Mouse (Mus musculus) stomach, embryonic 15.5 days (tissue): Measurements from ENCODE around the gene Ctdsp2. TPM values are rescaled to one million over a fixed set of nuclear protein-coding genes. Genes with fewer than 3 reads are reported as not detected.

ENCODE experiments used
- ATAC-seq: fragments of 200-750 bp; cut with Nextera tagmentation; 2 replicates; pipeline ENCODE4 v1.8.0; 2017; ENCODE audit warnings: low read depth, moderate number of reproducible peaks, moderate TSS enrichment; ENCODE audit not compliant: insufficient read depth, low FRiP score
- H3K27ac ChIP-seq: fragments of 300-500 bp; sonication (generic); 2 replicates; pipeline ENCODE4 v1.5.1; 2015; ENCODE audit warnings: mild to moderate bottlenecking, inconsistent platforms
- H3K27me3 ChIP-seq: fragments of 300-500 bp; sonication (generic); replicated peaks from 2 replicates; pipeline ENCODE4 v1.6.1; 2015; ENCODE audit warnings: inconsistent platforms
- H3K36me3 ChIP-seq: fragments of 300-500 bp; sonication (generic); 2 replicates; pipeline ENCODE4 v1.6.1; 2015; ENCODE audit warnings: inconsistent platforms
- H3K4me1 ChIP-seq: fragments of 300-500 bp; sonication (generic); 2 replicates; pipeline ENCODE4 v1.6.1; 2015; ENCODE audit warnings: inconsistent platforms
- H3K4me2 ChIP-seq: fragments of 300-500 bp; sonication (generic); 2 replicates; pipeline ENCODE4 v1.6.1; 2015; ENCODE audit warnings: mild to moderate bottlenecking, inconsistent platforms
- H3K4me3 ChIP-seq: fragments of 300-500 bp; sonication (generic); replicated peaks from 2 replicates; pipeline ENCODE4 v1.5.1; 2015; ENCODE audit warnings: inconsistent platforms
- H3K9ac ChIP-seq: fragments of 300-500 bp; sonication (generic); 2 replicates; pipeline ENCODE4 v1.6.1; 2015; ENCODE audit warnings: inconsistent platforms
- H3K9me3 ChIP-seq: fragments of 300-500 bp; sonication (generic); 2 replicates; pipeline ENCODE4 v1.6.1; 2016; ENCODE audit warnings: inconsistent platforms
- WGBS: fragments of 180-500 bp; shearing (Covaris S2); methylation state at CpG from one replicate; pipeline ENCODE4 v1.1.7; 2015; 5-methylcytosine and 5-hydroxymethylcytosine counted together
- polyA plus RNA-seq: library from polyadenylated mRNA; unstranded; fragments of >200 nt; fragmentation: Nextera tagmentation; extraction: Ambion mirVana; gene quantifications from 2 replicates; pipeline ENCODE4 v1.2.1, GENCODE M21; 2015

Ctdsp2 gene
- polyA plus RNA-seq, 1 experiment from 2014 or later, result 57.0 TPM

DNA sequence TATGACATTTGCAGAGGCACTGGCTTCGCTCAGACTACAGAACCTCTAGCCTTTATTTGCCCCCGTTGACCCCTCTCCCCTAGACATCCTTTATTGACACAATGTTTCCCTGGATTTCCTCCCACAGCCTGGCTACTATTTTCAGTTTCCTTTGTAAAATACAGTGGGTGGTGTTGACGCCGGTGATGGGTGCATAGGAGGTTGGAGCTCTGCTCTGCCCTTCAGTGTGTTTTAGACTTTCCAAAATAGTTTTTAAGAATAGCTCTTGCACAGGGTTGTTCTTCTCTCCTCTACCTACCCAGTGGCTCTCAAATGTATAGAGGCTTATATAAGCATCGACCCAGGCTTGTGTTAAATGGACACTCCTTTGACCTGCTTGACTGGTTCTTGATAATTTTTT, 28.7 kb upstream of the Ctdsp2 start:
- no peaks in the 10 kb centered on the region for H3K27me3 ChIP-seq
- no peak overlapping the region for H3K9ac ChIP-seq
- no peak overlapping the region for H3K4me3 ChIP-seq
- 59% methylated on average over 5 of the region's 5 CpGs for WGBS
- H3K4me2 ChIP-seq, result no peak overlapping the region
- H3K4me1 ChIP-seq, result peaks cover 9% of the 10 kb centered on the region
- H3K27ac ChIP-seq, result no peak overlapping the region
- H3K9me3 ChIP-seq, result no peaks in the 10 kb centered on the region
- H3K36me3 ChIP-seq, result no peaks in the 10 kb centered on the region
- ATAC-seq, result no peak

DNA sequence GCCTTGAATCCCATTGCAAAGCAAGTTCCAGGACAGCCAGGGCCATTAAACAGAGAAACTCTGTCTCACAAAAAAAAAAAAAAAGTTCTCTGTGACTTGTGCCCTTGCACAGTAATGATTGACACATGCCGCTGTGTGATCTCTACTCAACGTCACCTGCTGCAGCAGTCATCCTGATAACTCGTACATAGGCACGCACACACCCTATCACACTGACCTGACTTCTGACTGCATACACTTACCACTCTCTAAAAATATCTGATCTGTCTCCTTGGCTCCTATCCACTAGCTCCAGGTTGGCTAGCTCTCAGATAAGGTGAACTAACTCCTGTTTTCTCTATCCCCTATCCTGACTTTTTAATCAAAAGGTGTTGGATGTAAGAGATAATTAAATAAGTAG, 27.9 kb upstream of the Ctdsp2 start:
- 70% methylated on average over 4 of the region's 4 CpGs for WGBS
- no peaks in the 10 kb centered on the region for H3K27me3 ChIP-seq
- no peak overlapping the region for H3K4me3 ChIP-seq
- no peaks in the 10 kb centered on the region for H3K9me3 ChIP-seq
- ATAC-seq, result no peak
- no peaks in the 10 kb centered on the region for H3K36me3 ChIP-seq
- peaks cover 9% of the 10 kb centered on the region for H3K4me1 ChIP-seq
- no peak overlapping the region for H3K4me2 ChIP-seq
- no peak overlapping the region for H3K27ac ChIP-seq
- H3K9ac ChIP-seq, result no peak overlapping the region

DNA sequence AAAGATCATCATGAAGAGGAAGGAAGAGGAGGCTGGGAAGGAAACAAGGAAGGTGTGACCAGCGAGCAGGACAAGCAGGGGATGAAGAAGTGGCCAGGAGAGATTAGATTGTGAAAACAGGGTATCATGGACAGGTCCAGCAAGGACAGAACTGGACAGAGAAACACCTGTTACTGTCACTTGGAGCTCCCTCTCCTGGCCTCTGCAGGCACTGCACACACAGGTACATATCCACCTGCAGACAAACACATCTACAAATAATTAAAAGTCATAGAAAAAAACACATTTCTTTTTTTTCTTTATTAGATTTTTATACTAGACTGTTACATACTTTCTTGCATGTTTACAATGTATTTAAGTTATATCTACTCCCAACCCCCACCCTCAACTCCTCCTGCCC, 26.1 kb upstream of the Ctdsp2 start:
- Histone ChIP-seq H3K4me1 (peaks cover 21% of the 10 kb centered on the region), H3K9me3 (no peaks in the 10 kb centered on the region), H3K4me3 (no peak overlapping the region), H3K27ac (no peak overlapping the region), H3K4me2 (no peak overlapping the region), H3K36me3 (no peaks in the 10 kb centered on the region), H3K27me3 (no peaks in the 10 kb centered on the region), H3K9ac (no peak overlapping the region)
- WGBS, result 95% methylated on average over 1 of the region's 1 CpGs
- no peak for ATAC-seq

DNA sequence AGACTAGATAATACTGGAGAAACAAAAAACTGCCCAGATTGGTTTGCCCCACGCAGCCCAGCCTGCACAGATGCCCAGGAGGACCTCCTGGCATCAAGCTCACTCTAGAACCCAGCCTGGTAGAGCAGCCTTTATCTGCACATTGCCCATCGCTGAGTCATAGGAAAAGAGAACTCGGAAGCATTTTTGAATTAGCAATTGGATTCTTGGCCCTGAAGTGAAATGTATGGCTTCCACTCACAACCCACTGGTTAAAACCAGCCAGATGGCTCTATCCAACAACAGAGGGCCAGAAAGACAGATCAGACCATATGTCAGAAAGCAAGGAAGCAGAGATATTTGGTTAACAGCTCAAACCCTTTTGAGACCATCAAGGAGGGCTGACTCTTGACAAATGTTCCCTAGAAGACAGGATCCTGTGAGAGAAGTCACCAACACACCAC, 25.5 kb upstream of the Ctdsp2 start:
- 80% methylated on average over 3 of the region's 3 CpGs for WGBS
- no peaks in the 10 kb centered on the region for H3K9me3 ChIP-seq
- no peak overlapping the region for H3K27ac ChIP-seq
- no peaks in the 10 kb centered on the region for H3K27me3 ChIP-seq
- peaks cover 26% of the 10 kb centered on the region for H3K4me1 ChIP-seq
- ATAC-seq, result no peak
- H3K4me2 ChIP-seq, result no peak overlapping the region
- H3K9ac ChIP-seq, result no peak overlapping the region
- no peak overlapping the region for H3K4me3 ChIP-seq
- H3K36me3 ChIP-seq, result no peaks in the 10 kb centered on the region

DNA sequence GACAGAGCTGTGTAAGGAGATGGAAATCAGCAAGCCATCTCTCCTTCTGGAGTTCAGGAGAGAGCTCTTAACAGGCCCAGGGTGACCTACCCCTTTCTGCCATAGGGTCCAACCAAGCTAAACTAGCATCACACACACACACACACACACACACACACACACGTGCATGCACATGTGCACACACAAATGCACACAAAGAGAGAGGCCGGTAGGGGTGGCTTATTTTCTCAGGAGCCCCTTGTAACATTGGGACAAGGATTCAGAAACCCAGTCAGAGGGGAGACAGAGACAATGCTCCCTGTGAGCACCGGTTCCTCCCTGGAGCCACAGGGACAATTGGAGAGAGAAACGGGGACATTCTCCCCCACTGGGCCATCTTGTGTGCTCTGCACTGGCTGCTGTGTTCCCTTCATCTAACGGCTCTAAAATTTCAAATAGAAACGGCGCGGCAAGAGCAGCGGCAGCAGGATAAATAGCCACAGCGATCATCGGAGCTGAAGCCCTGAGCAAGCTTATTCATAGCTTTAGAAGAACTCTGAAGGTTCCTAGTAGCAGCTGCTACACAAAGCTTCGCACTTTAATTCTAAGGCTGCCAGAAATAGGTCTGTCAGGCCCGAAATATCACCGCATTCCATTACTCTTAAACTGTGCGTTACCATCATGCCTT, 21.7 kb upstream of the Ctdsp2 start:
- Histone ChIP-seq H3K36me3 (no peaks in the 10 kb centered on the region), H3K9me3 (no peaks in the 10 kb centered on the region), H3K4me2 (peak overlapping the region; percentile 39), H3K9ac (peak overlapping the region; percentile 22; the same call in 1 of the 2 replicates), H3K27ac (peak overlapping the region; percentile 77), H3K4me3 (no peak overlapping the region), H3K4me1 (peaks cover 21% of the 10 kb centered on the region), H3K27me3 (no peaks in the 10 kb centered on the region)
- 21% methylated on average over 15 of the region's 15 CpGs for WGBS
- no peak for ATAC-seq

DNA sequence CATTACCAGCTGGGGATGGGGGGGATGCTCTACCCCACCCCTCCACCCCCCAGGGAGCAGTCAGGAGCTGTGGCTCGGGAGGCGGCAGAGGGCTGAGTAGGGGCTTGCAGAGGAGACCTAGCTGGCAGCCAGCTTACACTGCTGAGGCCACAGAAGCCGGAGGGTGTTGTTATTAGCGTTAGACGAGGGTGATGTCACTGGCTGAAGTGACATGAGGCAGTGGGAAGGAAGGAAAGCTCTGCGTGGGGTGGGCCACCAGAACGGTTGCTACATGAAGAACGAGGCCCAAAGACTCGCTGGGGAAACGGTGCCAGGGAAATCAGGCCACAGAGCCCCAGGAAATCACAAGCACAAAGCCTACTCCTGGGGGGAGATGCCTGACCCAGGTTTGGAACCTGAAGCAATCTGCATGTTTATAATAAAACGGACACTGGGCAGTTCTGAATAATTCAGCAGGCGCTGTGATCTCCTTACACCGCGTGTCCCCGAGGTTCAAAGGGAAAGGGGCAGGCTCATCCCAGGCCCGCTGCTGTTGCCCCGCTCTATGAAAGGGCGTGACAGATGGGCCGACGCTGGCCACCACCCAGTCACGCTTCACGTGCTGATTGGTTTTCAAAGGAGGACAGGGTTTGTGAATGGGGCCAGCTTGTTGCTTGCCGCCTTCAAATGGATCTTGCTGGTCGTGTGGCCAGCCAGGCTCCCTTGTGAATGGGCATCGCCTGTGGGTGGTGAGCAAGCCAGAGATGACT, 21.0 kb upstream of the Ctdsp2 start:
- Histone ChIP-seq H3K27ac (peak overlapping the region; percentile 77), H3K9me3 (no peaks in the 10 kb centered on the region), H3K27me3 (no peaks in the 10 kb centered on the region), H3K4me1 (peaks cover 28% of the 10 kb centered on the region), H3K4me3 (no peak overlapping the region), H3K4me2 (peak overlapping the region; percentile 39), H3K9ac (peak overlapping the region; percentile 22; the same call in 1 of the 2 replicates), H3K36me3 (no peaks in the 10 kb centered on the region)
- peak; percentile 54; the same call in 1 of the 2 replicates for ATAC-seq
- WGBS, result 6% methylated on average over 25 of the region's 25 CpGs

DNA sequence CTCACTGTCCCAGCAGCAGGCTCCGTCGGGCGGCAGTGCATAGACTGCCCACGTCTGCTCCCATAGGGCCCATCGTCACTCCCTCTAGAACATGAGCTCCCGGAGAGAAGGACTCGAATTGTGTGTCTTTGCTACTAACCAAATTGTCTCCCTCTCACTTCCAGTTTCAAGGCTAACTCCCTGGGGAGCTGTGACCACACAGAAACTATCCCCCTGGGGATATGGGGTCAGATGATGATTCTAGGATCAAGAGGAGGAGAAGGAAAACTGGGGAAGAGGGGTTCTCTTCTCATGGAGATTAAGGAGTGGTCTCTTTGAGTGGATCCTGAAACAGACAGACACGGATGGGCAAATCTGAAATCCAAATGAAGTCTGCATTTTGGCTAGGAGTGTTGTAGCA, 18.0 kb upstream of the Ctdsp2 start:
- peaks cover 38% of the 10 kb centered on the region for H3K4me1 ChIP-seq

DNA sequence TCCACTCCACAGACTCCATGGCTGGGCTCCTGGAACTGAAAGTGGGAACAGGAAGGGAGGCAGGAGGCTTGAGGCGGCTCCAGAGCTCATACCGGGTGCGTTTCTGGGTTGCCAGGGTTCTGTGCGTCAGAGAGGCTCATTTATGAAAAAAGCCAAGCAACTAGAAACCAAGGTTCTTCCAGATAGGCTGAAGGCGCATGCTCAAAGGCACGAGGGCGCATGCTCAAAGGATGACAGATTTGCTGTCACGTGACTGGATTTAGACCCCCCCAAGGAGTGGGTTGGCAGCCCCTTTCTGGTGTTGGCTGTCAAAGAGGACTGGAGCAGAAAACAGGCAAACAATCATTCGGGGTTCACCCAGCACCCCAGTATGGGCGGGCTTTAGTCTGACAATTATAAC, 16.8 kb upstream of the Ctdsp2 start:
- 0 out of 2 replicates have a peak, but pooled peaks have one; percentile 2 for ATAC-seq
- WGBS, result 65% methylated on average over 10 of the region's 10 CpGs
- H3K27me3 ChIP-seq, result no peaks in the 10 kb centered on the region
- H3K27ac ChIP-seq, result peak overlapping the region; percentile 84
- no peak overlapping the region for H3K4me3 ChIP-seq
- H3K36me3 ChIP-seq, result no peaks in the 10 kb centered on the region
- H3K9me3 ChIP-seq, result no peaks in the 10 kb centered on the region
- H3K9ac ChIP-seq, result no peak overlapping the region
- peak overlapping the region; percentile 31; the same call in 1 of the 2 replicates for H3K4me2 ChIP-seq
- peaks cover 32% of the 10 kb centered on the region for H3K4me1 ChIP-seq

More for the DNA sequence above, 18.0 kb upstream of the Ctdsp2 start:
- WGBS, result 78% methylated on average over 8 of the region's 8 CpGs
- ATAC-seq, result no peak
- Histone ChIP-seq H3K4me2 (no peak overlapping the region), H3K27me3 (no peaks in the 10 kb centered on the region), H3K4me3 (no peak overlapping the region), H3K36me3 (no peaks in the 10 kb centered on the region), H3K9ac (no peak overlapping the region), H3K9me3 (no peaks in the 10 kb centered on the region), H3K27ac (no peak overlapping the region)

DNA sequence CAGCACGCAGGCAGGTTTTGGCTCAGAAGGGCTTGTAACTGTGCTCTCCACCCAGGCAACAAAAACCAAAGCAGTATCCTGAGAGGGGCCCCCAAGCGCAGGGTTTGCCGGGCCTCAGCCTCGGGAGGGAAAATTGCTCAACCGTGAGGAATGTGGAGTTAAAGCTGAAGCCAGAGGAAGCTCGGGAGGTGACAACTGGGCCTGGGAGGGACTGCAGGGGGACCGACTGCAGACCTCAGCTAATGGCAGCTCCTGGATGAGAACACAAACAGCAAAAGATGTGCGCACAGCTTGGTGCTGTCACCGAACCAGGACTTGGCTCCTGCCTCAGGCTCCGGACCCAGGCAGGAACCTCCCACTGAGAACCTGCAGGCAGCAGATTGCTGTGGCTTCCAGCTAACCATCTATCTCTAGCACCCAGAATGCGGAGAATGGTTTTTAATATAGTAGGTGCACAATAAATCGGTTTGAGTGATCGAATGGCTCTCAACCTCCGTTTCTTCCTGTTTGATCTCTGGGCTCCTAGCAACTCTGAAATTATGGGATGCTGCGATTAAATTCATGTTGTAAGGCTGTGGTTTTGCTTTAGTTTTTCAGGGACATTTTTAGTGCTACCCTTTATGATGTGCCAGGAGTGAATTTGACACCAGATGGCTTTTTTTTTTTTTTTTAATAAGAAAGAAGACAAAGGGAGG, 16.1 kb upstream of the Ctdsp2 start:
- no peaks in the 10 kb centered on the region for H3K36me3 ChIP-seq
- H3K9me3 ChIP-seq, result no peaks in the 10 kb centered on the region
- H3K4me2 ChIP-seq, result peak overlapping the region; percentile 31
- peaks cover 26% of the 10 kb centered on the region for H3K4me1 ChIP-seq
- no peak overlapping the region for H3K9ac ChIP-seq
- 26% methylated on average over 15 of the region's 15 CpGs for WGBS
- H3K4me3 ChIP-seq, result no peak overlapping the region
- peak overlapping the region; percentile 84 for H3K27ac ChIP-seq
- peak; percentile 33; the same call in 1 of the 2 replicates for ATAC-seq
- no peaks in the 10 kb centered on the region for H3K27me3 ChIP-seq

DNA sequence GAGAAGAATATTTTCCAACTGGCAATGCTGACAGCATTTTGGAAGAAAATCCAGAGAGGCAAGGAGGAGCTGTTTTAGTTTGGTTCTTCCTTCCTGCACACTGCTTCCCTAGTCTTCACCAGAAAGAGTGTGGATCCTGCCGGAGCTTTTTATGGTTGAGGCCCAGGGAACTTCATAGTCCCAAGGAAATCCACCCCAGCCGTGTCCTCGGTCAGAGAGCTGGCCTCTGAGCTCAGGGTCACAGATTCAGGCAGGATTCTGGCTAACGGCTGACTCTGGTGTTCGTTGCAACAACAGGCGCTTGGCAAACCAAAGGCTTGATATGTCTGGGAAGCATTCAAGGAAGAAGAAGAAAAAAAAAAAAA, 15.6 kb upstream of the Ctdsp2 start:
- Histone ChIP-seq H3K4me1 (peaks cover 20% of the 10 kb centered on the region), H3K9ac (no peak overlapping the region), H3K4me2 (no peak overlapping the region), H3K9me3 (no peaks in the 10 kb centered on the region), H3K27me3 (no peaks in the 10 kb centered on the region), H3K36me3 (no peaks in the 10 kb centered on the region), H3K4me3 (no peak overlapping the region), H3K27ac (peak overlapping the region; percentile 84)
- 34% methylated on average over 6 of the region's 6 CpGs for WGBS
- no peak for ATAC-seq

DNA sequence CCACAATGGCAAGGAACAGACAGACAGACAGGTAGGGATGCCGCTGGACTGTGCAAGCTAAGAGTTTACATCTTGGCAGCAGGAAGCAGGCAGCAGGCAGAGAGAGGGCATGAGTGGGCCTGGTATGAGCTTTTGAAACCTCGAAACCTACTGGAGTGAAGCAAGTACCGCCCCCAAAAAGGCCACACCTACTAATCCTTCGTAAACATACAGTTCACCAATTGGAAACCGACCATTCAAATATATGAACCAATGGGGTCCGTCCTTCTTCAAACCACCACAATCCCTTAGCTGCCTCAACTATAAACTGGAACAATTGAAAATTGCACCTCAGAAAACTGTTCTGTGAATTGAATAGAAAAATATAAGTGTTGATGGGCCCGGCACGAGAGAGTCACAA, 14.7 kb upstream of the Ctdsp2 start:
- Histone ChIP-seq H3K9ac (no peak overlapping the region), H3K9me3 (no peaks in the 10 kb centered on the region), H3K27me3 (no peaks in the 10 kb centered on the region), H3K36me3 (no peaks in the 10 kb centered on the region), H3K4me3 (no peak overlapping the region), H3K27ac (peak overlapping the region; percentile 84; the same call in 1 of the 2 replicates), H3K4me2 (no peak overlapping the region), H3K4me1 (peaks cover 20% of the 10 kb centered on the region)
- ATAC-seq, result no peak
- WGBS, result 89% methylated on average over 8 of the region's 8 CpGs
